Mouse (Mus musculus) liver, adult 2 months (tissue): ENCODE measurements around the gene Crxos.

Experiments used
- CTCF ChIP-seq: fragments of 200-500 bp; IDR thresholded peaks from 2 replicates; pipeline ENCODE4 v1.5.1; 2011; ENCODE audit warnings: low read depth, low read length, control low read depth
- POLR2A ChIP-seq: fragments of 200-500 bp; IDR thresholded peaks from 2 replicates; pipeline ENCODE4 v1.6.1; 2011; ENCODE audit warnings: low read length, control low read depth; ENCODE audit not compliant: insufficient read depth; ENCODE audit errors: extremely low read depth

GRCm38 (mm10) chr7:15952416-15952815 is 70.0 kb downstream of the Crxos start:
- no peak for TF ChIP-seq CTCF
- TF ChIP-seq POLR2A: no peak
